Mouse (Mus musculus): ENCODE results near the gene B4galnt3.

DNA sequence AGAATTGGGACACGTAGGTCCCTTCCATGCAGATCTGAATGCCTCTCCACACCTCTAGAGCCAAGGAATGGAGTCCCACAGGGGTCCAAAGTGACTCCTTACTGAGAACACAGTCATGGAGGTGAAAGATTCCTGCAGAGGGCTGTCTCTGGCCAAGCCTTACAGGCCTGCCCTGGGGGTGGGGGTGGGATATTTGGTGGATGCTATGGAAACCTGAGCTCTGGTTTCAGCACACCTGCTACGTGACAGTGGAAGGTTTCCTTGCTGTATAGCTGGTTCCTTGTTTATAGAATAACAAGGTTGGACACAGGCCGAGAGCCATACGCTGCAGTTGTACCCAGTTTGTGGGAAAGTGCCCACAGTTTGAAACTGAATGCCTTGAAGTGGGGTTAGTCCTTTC lies 113.9 kb downstream of the B4galnt3 start:
- TF ChIP-seq CTCF (IDR thresholded peaks at IDR 0.05; ENCODE audit: low read depth, low read length) (no peak), POLR2A (IDR thresholded peaks at IDR 0.05; ENCODE audit: extremely low read depth, insufficient read depth, low read length) (no peak)

Data from liver, adult 2 months (tissue).